Mouse (Mus musculus): ENCODE data around the gene Mef2d. TPM values are rescaled to one million over a fixed set of nuclear protein-coding genes. Genes with fewer than 3 reads are reported as not detected.

Mef2d gene
- polyA plus RNA-seq, 1 experiment from 2014 or later: 20.8 TPM

GRCm38 (mm10) chr3:88125195-88125594, 17.0 kb upstream of the Mef2d start:
- Histone ChIP-seq H3K4me1 (replicated peaks) (no peaks in the 10 kb centered on the region), H3K4me3 (replicated peaks) (no peak overlapping the region), H3K27me3 (replicated peaks) (no peaks in the 10 kb centered on the region), H3K9me3 (no peaks in the 10 kb centered on the region), H3K36me3 (no peaks in the 10 kb centered on the region), H3K9ac (no peak overlapping the region), H3K27ac (no peak overlapping the region), H3K4me2 (replicated peaks) (no peak overlapping the region)
- ATAC-seq: peak; percentile 55; the same call in 1 of the 2 replicates
- WGBS: 41% methylated on average over 4 of the region's 4 CpGs

- 65% methylated on average over 7 of the region's 7 CpGs for WGBS
- no peaks in the 10 kb centered on the region for H3K9me3 ChIP-seq
- ATAC-seq: no peak
- no peaks in the 10 kb centered on the region for H3K4me1 ChIP-seq (replicated peaks)
- no peak overlapping the region for H3K9ac ChIP-seq
- H3K27me3 ChIP-seq (replicated peaks): no peaks in the 10 kb centered on the region
- H3K36me3 ChIP-seq: no peaks in the 10 kb centered on the region
- H3K27ac ChIP-seq: no peak overlapping the region
- H3K4me3 ChIP-seq (replicated peaks): no peak overlapping the region
- H3K4me2 ChIP-seq (replicated peaks): no peak overlapping the region
These were observed 16.0 kb upstream of the Mef2d start for GRCm38 (mm10) chr3:88126181-88126580.

- Histone ChIP-seq H3K4me1 (replicated peaks) (no peaks in the 10 kb centered on the region; the same call in 1 of the 2 replicates), H3K9me3 (no peaks in the 10 kb centered on the region), H3K27ac (no peak overlapping the region), H3K9ac (no peak overlapping the region), H3K4me2 (replicated peaks) (no peak overlapping the region), H3K27me3 (replicated peaks) (no peaks in the 10 kb centered on the region), H3K36me3 (no peaks in the 10 kb centered on the region), H3K4me3 (replicated peaks) (no peak overlapping the region)
- no peak for ATAC-seq
- WGBS: 52% methylated on average over 3 of the region's 3 CpGs
These were observed 14.5 kb upstream of the Mef2d start for GRCm38 (mm10) chr3:88127636-88128035.

GRCm38 (mm10) chr3:88128056-88128455, 14.1 kb upstream of the Mef2d start:
- Histone ChIP-seq H3K9me3 (no peaks in the 10 kb centered on the region), H3K27ac (no peak overlapping the region), H3K4me2 (replicated peaks) (no peak overlapping the region), H3K4me3 (replicated peaks) (no peak overlapping the region), H3K9ac (no peak overlapping the region), H3K4me1 (replicated peaks) (peaks cover 1% of the 10 kb centered on the region), H3K27me3 (replicated peaks) (no peaks in the 10 kb centered on the region), H3K36me3 (no peaks in the 10 kb centered on the region)
- ATAC-seq: no peak
- 60% methylated on average over 5 of the region's 5 CpGs for WGBS

- Histone ChIP-seq H3K36me3 (no peaks in the 10 kb centered on the region), H3K9ac (no peak overlapping the region), H3K27me3 (replicated peaks) (no peaks in the 10 kb centered on the region), H3K4me1 (replicated peaks) (peaks cover 6% of the 10 kb centered on the region), H3K4me3 (replicated peaks) (no peak overlapping the region), H3K4me2 (replicated peaks) (no peak overlapping the region), H3K9me3 (no peaks in the 10 kb centered on the region), H3K27ac (no peak overlapping the region)
- ATAC-seq: no peak
- WGBS: 57% methylated on average over 4 of the region's 4 CpGs
These were observed 13.2 kb upstream of the Mef2d start for GRCm38 (mm10) chr3:88129006-88129405.

- Histone ChIP-seq H3K9me3 (no peaks in the 10 kb centered on the region), H3K9ac (no peak overlapping the region), H3K27ac (no peak overlapping the region), H3K4me1 (replicated peaks) (peaks cover 6% of the 10 kb centered on the region), H3K4me3 (replicated peaks) (no peak overlapping the region), H3K36me3 (no peaks in the 10 kb centered on the region), H3K27me3 (replicated peaks) (no peaks in the 10 kb centered on the region), H3K4me2 (replicated peaks) (no peak overlapping the region)
- WGBS: 94% methylated on average over 3 of the region's 3 CpGs
- ATAC-seq: no peak
These were observed 11.1 kb upstream of the Mef2d start for GRCm38 (mm10) chr3:88131071-88131470.

GRCm38 (mm10) chr3:88132492-88132891, 9.7 kb upstream of the Mef2d start:
- Histone ChIP-seq H3K27ac (no peak overlapping the region), H3K4me1 (replicated peaks) (peaks cover 11% of the 10 kb centered on the region), H3K9me3 (no peaks in the 10 kb centered on the region), H3K4me2 (replicated peaks) (no peak overlapping the region), H3K27me3 (replicated peaks) (no peaks in the 10 kb centered on the region), H3K9ac (no peak overlapping the region), H3K36me3 (no peaks in the 10 kb centered on the region), H3K4me3 (replicated peaks) (no peak overlapping the region)
- ATAC-seq: no peak
- WGBS: 56% methylated on average over 2 of the region's 2 CpGs

- peaks cover 13% of the 10 kb centered on the region for H3K4me1 ChIP-seq (replicated peaks)
- H3K4me2 ChIP-seq (replicated peaks): 0 out of 2 replicates have a peak overlapping the region, but pooled peaks have one; percentile 14
- no peak overlapping the region for H3K4me3 ChIP-seq (replicated peaks)
- WGBS: 54% methylated on average over 4 of the region's 4 CpGs
- H3K27ac ChIP-seq: 0 out of 2 replicates have a peak overlapping the region, but pooled peaks have one; percentile 18
- ATAC-seq: no peak
- no peaks in the 10 kb centered on the region for H3K36me3 ChIP-seq
- no peaks in the 10 kb centered on the region for H3K9me3 ChIP-seq
- no peaks in the 10 kb centered on the region for H3K27me3 ChIP-seq (replicated peaks)
- H3K9ac ChIP-seq: no peak overlapping the region
These were observed 8.9 kb upstream of the Mef2d start for GRCm38 (mm10) chr3:88133187-88133771.

GRCm38 (mm10) chr3:88136346-88136745, 5.8 kb upstream of the Mef2d start:
- no peak overlapping the region for H3K4me3 ChIP-seq (replicated peaks)
- ATAC-seq: no peak
- no peak overlapping the region for H3K27ac ChIP-seq
- H3K4me2 ChIP-seq (replicated peaks): no peak overlapping the region
- no peak overlapping the region for H3K9ac ChIP-seq
- H3K36me3 ChIP-seq: no peaks in the 10 kb centered on the region
- no peaks in the 10 kb centered on the region for H3K27me3 ChIP-seq (replicated peaks)
- WGBS: 68% methylated on average over 9 of the region's 9 CpGs
- H3K9me3 ChIP-seq: no peaks in the 10 kb centered on the region
- H3K4me1 ChIP-seq (replicated peaks): peaks cover 36% of the 10 kb centered on the region

GRCm38 (mm10) chr3:88136945-88137494, 5.2 kb upstream of the Mef2d start:
- Histone ChIP-seq H3K4me1 (replicated peaks) (peaks cover 36% of the 10 kb centered on the region), H3K9me3 (no peaks in the 10 kb centered on the region), H3K27me3 (replicated peaks) (no peaks in the 10 kb centered on the region), H3K9ac (no peak overlapping the region), H3K4me3 (replicated peaks) (no peak overlapping the region), H3K36me3 (no peaks in the 10 kb centered on the region), H3K4me2 (replicated peaks) (peak overlapping the region; percentile 93; the same call in 1 of the 2 replicates), H3K27ac (no peak overlapping the region)
- WGBS: 78% methylated on average over 4 of the region's 4 CpGs
- no peak for ATAC-seq

- Histone ChIP-seq H3K4me2 (replicated peaks) (peak overlapping the region; percentile 93), H3K9ac (peak overlapping the region; percentile 63), H3K27ac (peak overlapping the region; percentile 100), H3K4me3 (replicated peaks) (peak overlapping the region; percentile 55), H3K9me3 (no peaks in the 10 kb centered on the region), H3K36me3 (no peaks in the 10 kb centered on the region), H3K4me1 (replicated peaks) (peaks cover 36% of the 10 kb centered on the region), H3K27me3 (replicated peaks) (no peaks in the 10 kb centered on the region)
- 14% methylated on average over 3 of the region's 3 CpGs for WGBS
- ATAC-seq: no peak
These were observed 4.4 kb upstream of the Mef2d start for GRCm38 (mm10) chr3:88137821-88138220.

GRCm38 (mm10) chr3:88138336-88139242, 3.6 kb upstream of the Mef2d start:
- H3K4me2 ChIP-seq (replicated peaks): peak overlapping the region; percentile 93
- under 1% methylated on average over 32 of the region's 32 CpGs for WGBS
- no peaks in the 10 kb centered on the region for H3K27me3 ChIP-seq (replicated peaks)
- peak; percentile 64 for ATAC-seq
- no peaks in the 10 kb centered on the region for H3K36me3 ChIP-seq
- H3K27ac ChIP-seq: peak overlapping the region; percentile 100
- peaks cover 34% of the 10 kb centered on the region for H3K4me1 ChIP-seq (replicated peaks)
- H3K4me3 ChIP-seq (replicated peaks): peak overlapping the region; percentile 55
- no peaks in the 10 kb centered on the region for H3K9me3 ChIP-seq
- peak overlapping the region; percentile 63 for H3K9ac ChIP-seq
